Mouse (Mus musculus): ENCODE measurements at regions not wholly inside any gene's neighbourhood (a gene's known extent, or its start where the extent isn't known, plus 50 kb on each side); places are given as distances from the start of the nearest gene placed in this dataset.

- H3K27me3 ChIP-seq, result no peaks in the 10 kb centered on the region
- 65% methylated on average over 4 of the region's 4 CpGs for WGBS
- no peak overlapping the region for H3K27ac ChIP-seq (replicated peaks)
- ATAC-seq (replicated peaks), result no peak
- H3K36me3 ChIP-seq, result no peaks in the 10 kb centered on the region
- H3K4me2 ChIP-seq (replicated peaks), result no peak overlapping the region
- no peak overlapping the region for H3K9ac ChIP-seq (replicated peaks)
- H3K4me1 ChIP-seq, result no peaks in the 10 kb centered on the region
- no peak overlapping the region for H3K4me3 ChIP-seq
- H3K9me3 ChIP-seq, result no peaks in the 10 kb centered on the region
Measured at GRCm38 (mm10) chr14:66584699-66585098, 575.7 kb upstream of the Gulo start.

DNA sequence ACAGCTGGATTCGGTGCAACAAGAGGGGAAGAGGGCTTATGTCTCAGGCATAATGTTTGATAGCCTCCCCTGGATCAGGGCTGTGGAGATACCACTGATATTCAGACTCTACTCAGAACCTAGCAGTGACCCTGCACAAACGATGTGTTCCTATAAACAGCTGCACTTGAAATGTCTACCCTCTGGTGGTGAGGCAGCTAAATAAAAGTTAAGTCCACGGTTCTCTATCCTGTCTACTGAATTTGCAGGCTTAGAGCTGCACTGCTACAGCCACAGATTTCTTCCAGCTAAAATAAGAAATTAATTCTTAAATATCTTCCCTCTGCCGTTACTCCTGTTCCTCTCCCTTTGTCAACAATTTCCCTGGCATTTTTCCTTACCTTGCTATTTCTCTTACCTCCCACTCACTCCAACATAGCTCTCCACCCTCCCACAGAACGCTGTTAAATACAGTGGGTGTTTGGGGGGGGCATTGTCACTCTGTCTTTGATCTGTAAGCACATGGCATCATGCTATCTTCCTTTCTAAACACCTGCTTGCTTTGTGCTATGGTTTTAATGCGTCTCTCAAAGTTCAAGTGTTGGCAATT, 571.0 kb upstream of the Gulo start:
- Histone ChIP-seq H3K9ac (replicated peaks) (no peak overlapping the region), H3K36me3 (no peaks in the 10 kb centered on the region), H3K27me3 (no peaks in the 10 kb centered on the region), H3K4me2 (replicated peaks) (no peak overlapping the region), H3K4me1 (no peaks in the 10 kb centered on the region), H3K4me3 (no peak overlapping the region), H3K27ac (replicated peaks) (no peak overlapping the region), H3K9me3 (no peaks in the 10 kb centered on the region)
- no peak for ATAC-seq (replicated peaks)
- 76% methylated on average over 6 of the region's 6 CpGs for WGBS

DNA sequence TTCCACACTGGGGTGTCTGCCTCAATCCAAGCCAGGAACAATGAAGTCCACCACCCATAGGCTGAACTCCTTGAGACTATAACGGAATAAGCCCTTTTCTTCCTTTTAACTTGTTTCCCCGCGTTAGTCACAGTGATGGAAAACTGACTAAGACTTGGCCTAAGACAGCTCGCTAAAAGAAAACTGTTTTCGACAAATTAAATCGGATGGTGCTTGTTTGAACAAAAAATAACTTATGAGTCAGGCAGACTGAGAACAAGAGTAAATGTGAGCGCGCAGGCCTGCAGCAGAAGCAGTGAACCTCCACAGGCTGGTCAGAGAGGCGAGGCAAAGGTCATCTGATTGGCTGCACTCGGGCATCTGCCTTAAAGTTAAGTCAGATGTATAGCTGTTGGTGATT, 557.6 kb upstream of the Gulo start:
- Histone ChIP-seq H3K4me3 (no peak overlapping the region), H3K27me3 (no peaks in the 10 kb centered on the region), H3K27ac (replicated peaks) (no peak overlapping the region), H3K4me1 (no peaks in the 10 kb centered on the region), H3K9ac (replicated peaks) (no peak overlapping the region), H3K4me2 (replicated peaks) (no peak overlapping the region), H3K36me3 (no peaks in the 10 kb centered on the region), H3K9me3 (no peaks in the 10 kb centered on the region)
- WGBS, result 76% methylated on average over 10 of the region's 10 CpGs
- ATAC-seq (replicated peaks), result no peak

DNA sequence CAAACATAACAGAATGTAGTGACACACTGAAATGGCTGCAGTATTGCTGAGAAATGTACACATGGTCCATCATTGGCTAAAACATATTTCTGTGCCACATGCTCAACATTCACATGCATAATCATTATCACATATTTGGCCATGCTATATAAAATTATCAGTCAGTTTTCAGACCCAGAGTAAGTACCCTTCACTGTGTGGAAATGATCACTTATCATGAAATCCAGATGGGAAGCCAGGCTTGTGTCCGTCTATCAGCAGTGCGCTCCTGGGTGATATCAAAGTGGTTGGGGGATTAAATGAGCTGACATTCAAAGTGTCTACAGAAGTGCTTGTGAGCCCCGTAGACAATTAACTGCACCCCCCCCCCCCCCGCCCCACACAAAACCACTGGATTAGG, 553.7 kb upstream of the Gulo start:
- no peaks in the 10 kb centered on the region for H3K4me1 ChIP-seq
- H3K4me3 ChIP-seq, result no peak overlapping the region
- H3K36me3 ChIP-seq, result no peaks in the 10 kb centered on the region
- H3K9me3 ChIP-seq, result no peaks in the 10 kb centered on the region
- H3K9ac ChIP-seq (replicated peaks), result no peak overlapping the region
- no peaks in the 10 kb centered on the region for H3K27me3 ChIP-seq
- 48% methylated on average over 4 of the region's 4 CpGs for WGBS
- no peak overlapping the region for H3K4me2 ChIP-seq (replicated peaks)
- no peak overlapping the region for H3K27ac ChIP-seq (replicated peaks)
- ATAC-seq (replicated peaks), result no peak

DNA sequence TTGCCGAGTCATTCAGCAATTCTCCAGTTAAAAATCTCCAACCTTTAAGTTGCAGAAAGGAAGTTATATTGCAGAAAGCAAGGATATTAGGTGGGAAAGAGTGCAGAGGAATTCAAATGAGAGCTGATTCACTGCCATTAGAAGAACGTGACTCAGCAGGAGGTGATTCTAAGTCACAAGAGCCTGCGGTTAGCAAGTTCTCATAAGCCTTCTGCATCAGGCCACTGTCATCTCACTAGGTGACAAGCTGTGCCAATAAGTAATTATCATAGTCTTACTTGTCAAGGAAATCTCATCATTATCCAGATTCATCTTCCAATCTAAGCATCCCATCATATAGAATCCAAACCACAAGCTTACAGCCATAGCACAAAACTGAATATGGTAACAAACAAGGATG, 552.7 kb upstream of the Gulo start:
- no peak for ATAC-seq (replicated peaks)
- 66% methylated on average over 3 of the region's 3 CpGs for WGBS

GRCm38 (mm10) chr14:66561042-66561590, 552.1 kb upstream of the Gulo start:
- H3K9ac ChIP-seq (replicated peaks), result no peak overlapping the region
- no peaks in the 10 kb centered on the region for H3K4me1 ChIP-seq
- H3K4me2 ChIP-seq (replicated peaks), result no peak overlapping the region
- H3K9me3 ChIP-seq, result no peaks in the 10 kb centered on the region
- ATAC-seq (replicated peaks), result no peak
- H3K4me3 ChIP-seq, result no peak overlapping the region
- no peaks in the 10 kb centered on the region for H3K27me3 ChIP-seq
- H3K36me3 ChIP-seq, result no peaks in the 10 kb centered on the region
- H3K27ac ChIP-seq (replicated peaks), result no peak overlapping the region
- 92% methylated on average over 5 of the region's 5 CpGs for WGBS

More for the DNA sequence above, 552.7 kb upstream of the Gulo start:
- no peaks in the 10 kb centered on the region for H3K36me3 ChIP-seq
- H3K27ac ChIP-seq (replicated peaks), result no peak overlapping the region
- no peaks in the 10 kb centered on the region for H3K9me3 ChIP-seq
- no peak overlapping the region for H3K9ac ChIP-seq (replicated peaks)
- no peak overlapping the region for H3K4me3 ChIP-seq
- H3K4me1 ChIP-seq, result no peaks in the 10 kb centered on the region
- no peaks in the 10 kb centered on the region for H3K27me3 ChIP-seq
- H3K4me2 ChIP-seq (replicated peaks), result no peak overlapping the region

DNA sequence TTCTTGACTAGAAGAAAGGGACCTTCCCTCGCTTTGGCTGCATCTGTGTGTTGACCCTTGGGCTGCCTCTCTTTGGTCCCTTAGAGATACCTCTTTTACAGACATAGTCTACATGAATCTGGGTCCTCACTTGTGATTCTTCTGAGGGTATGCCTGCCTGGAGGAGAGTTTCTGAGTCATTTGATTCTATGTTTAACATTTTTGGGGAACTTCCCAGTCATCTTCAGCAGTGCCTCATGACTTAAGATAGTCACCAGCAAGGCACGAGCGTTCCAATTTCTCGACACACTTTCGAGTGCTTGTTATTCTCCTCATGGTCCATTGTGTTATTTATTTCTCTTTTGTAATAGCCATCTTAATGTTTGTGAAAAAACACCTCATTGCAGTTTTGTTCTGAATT, 549.4 kb upstream of the Gulo start:
- no peaks in the 10 kb centered on the region for H3K4me1 ChIP-seq
- H3K36me3 ChIP-seq, result no peaks in the 10 kb centered on the region
- no peaks in the 10 kb centered on the region for H3K9me3 ChIP-seq
- no peak overlapping the region for H3K4me3 ChIP-seq
- no peak overlapping the region for H3K4me2 ChIP-seq (replicated peaks)
- 89% methylated on average over 5 of the region's 5 CpGs for WGBS
- no peaks in the 10 kb centered on the region for H3K27me3 ChIP-seq
- no peak overlapping the region for H3K9ac ChIP-seq (replicated peaks)
- ATAC-seq (replicated peaks), result no peak
- H3K27ac ChIP-seq (replicated peaks), result no peak overlapping the region

DNA sequence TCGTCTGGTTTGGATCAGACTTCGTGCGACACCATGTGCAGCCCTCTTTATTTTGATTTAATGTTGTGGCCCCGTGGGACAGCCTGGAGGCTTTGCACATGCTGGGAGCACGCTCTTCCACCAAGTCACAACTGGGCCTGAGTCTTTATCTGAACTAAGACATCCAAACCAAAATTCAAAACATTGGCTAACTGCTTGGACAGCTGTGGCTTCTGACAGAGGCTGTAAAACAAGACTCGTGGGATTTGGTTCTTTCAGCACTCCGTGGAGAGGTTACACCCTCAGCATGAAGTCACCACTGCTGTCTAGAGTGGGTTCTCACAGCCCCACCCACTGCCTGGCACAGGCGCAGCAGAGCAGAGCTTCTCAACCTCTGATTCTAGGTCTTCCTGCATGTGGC, 548.6 kb upstream of the Gulo start:
- no peak overlapping the region for H3K4me2 ChIP-seq (replicated peaks)
- 89% methylated on average over 8 of the region's 8 CpGs for WGBS
- no peak for ATAC-seq (replicated peaks)
- no peaks in the 10 kb centered on the region for H3K4me1 ChIP-seq
- no peak overlapping the region for H3K9ac ChIP-seq (replicated peaks)
- H3K27ac ChIP-seq (replicated peaks), result no peak overlapping the region
- H3K36me3 ChIP-seq, result no peaks in the 10 kb centered on the region
- no peak overlapping the region for H3K4me3 ChIP-seq
- no peaks in the 10 kb centered on the region for H3K27me3 ChIP-seq
- no peaks in the 10 kb centered on the region for H3K9me3 ChIP-seq

DNA sequence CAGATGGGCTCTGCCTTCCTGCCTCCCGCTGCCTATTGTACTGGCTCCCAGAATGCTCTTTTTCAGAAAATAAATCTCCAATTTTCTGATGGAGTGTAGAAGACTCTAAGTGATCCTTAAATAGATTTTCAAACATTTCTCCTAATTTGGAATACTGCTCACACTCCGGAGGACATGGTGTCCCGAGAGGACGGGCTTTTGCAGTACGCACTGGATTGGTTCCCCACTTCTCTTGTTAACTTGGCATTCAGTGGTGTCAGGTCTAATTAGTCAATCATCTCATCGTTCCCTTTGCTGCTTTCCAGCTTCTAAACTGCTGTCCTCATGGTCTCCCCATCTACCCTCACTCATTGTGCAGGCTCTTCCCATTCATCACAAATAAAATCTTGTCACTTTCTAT, 529.5 kb upstream of the Gulo start:
- Histone ChIP-seq H3K9ac (replicated peaks) (no peak overlapping the region), H3K4me3 (no peak overlapping the region), H3K36me3 (no peaks in the 10 kb centered on the region), H3K9me3 (no peaks in the 10 kb centered on the region), H3K4me2 (replicated peaks) (no peak overlapping the region), H3K27ac (replicated peaks) (no peak overlapping the region), H3K4me1 (no peaks in the 10 kb centered on the region), H3K27me3 (no peaks in the 10 kb centered on the region)
- 72% methylated on average over 6 of the region's 6 CpGs for WGBS
- no peak for ATAC-seq (replicated peaks)

- H3K4me3 ChIP-seq, result no peak overlapping the region
- no peaks in the 10 kb centered on the region for H3K9me3 ChIP-seq
- H3K9ac ChIP-seq (replicated peaks), result no peak overlapping the region
- no peaks in the 10 kb centered on the region for H3K27me3 ChIP-seq
- ATAC-seq (replicated peaks), result no peak
- no peak overlapping the region for H3K27ac ChIP-seq (replicated peaks)
- H3K4me1 ChIP-seq, result no peaks in the 10 kb centered on the region
- no peak overlapping the region for H3K4me2 ChIP-seq (replicated peaks)
- WGBS, result 19% methylated on average over 1 of the region's 1 CpGs
- no peaks in the 10 kb centered on the region for H3K36me3 ChIP-seq
Measured at GRCm38 (mm10) chr14:66534671-66535070, 525.7 kb upstream of the Gulo start.

DNA sequence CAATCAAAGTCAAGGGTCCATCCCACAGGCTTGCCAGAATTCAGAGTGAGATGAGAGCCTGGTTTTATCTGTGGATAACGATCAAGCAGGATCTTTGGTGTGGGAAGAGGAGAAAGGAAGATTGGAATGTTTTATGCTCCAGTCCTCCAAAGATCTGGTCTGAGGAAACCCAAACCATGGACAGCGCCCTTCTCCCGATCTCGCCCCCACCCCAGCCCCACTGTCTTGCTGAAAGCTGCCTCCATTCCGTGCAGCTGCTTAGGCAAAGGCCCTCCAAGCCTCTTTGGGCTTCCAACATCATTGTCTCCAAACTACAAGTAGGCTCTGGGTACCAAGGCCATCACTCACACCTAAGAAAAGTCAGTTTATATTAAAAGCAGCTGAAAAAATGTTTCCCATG, 519.1 kb upstream of the Gulo start:
- no peaks in the 10 kb centered on the region for H3K4me1 ChIP-seq

DNA sequence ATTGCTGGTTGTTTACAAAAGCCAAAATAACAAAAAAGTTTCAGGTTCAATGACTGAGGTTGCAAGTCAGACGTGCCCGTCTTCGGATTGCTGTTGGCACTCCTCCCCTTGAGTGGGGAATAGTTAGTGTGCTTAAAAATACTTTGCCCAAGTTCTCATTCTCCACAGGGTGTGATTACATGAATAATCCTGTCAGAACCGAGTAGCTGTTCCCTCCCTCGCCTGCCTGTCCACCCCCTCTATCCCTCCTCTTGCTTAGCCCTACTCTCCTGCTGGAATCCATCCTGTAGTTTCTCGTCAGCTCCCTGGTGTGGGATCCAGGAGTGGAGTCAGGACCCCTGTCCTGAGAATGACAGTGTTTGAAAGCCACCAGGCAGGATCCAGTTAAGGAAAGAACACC, 518.1 kb upstream of the Gulo start:
- H3K4me3 ChIP-seq, result no peak overlapping the region
- peaks cover 8% of the 10 kb centered on the region; the same call in 1 of the 2 replicates for H3K4me1 ChIP-seq
- no peaks in the 10 kb centered on the region for H3K36me3 ChIP-seq
- H3K27ac ChIP-seq (replicated peaks), result no peak overlapping the region
- H3K9ac ChIP-seq (replicated peaks), result no peak overlapping the region
- 68% methylated on average over 6 of the region's 6 CpGs for WGBS
- no peak overlapping the region for H3K4me2 ChIP-seq (replicated peaks)
- no peak for ATAC-seq (replicated peaks)
- H3K27me3 ChIP-seq, result no peaks in the 10 kb centered on the region
- no peaks in the 10 kb centered on the region for H3K9me3 ChIP-seq

More for the DNA sequence above, 519.1 kb upstream of the Gulo start:
- Histone ChIP-seq H3K9ac (replicated peaks) (no peak overlapping the region), H3K4me2 (replicated peaks) (no peak overlapping the region), H3K27ac (replicated peaks) (no peak overlapping the region), H3K36me3 (no peaks in the 10 kb centered on the region), H3K9me3 (no peaks in the 10 kb centered on the region), H3K27me3 (no peaks in the 10 kb centered on the region), H3K4me3 (no peak overlapping the region)
- ATAC-seq (replicated peaks), result no peak
- WGBS, result 43% methylated on average over 5 of the region's 5 CpGs

- no peaks in the 10 kb centered on the region for H3K36me3 ChIP-seq
- H3K4me2 ChIP-seq (replicated peaks), result no peak overlapping the region
- 55% methylated on average over 6 of the region's 6 CpGs for WGBS
- peak; percentile 48; the same call in 1 of the 2 replicates for ATAC-seq (replicated peaks)
- no peak overlapping the region for H3K9ac ChIP-seq (replicated peaks)
- no peak overlapping the region for H3K4me3 ChIP-seq
- no peaks in the 10 kb centered on the region for H3K9me3 ChIP-seq
- peaks cover 12% of the 10 kb centered on the region for H3K4me1 ChIP-seq
- H3K27ac ChIP-seq (replicated peaks), result peak overlapping the region; percentile 63
- no peaks in the 10 kb centered on the region for H3K27me3 ChIP-seq
Measured at GRCm38 (mm10) chr14:66522856-66523400, 513.9 kb upstream of the Gulo start.

Measured in forebrain, embryonic 15.5 days (tissue).